Mouse (Mus musculus): ENCODE results near the gene Ptprz1.
A peak's percentile ranks its signal among the peaks of the same experiment; 100 is the strongest.
"Not testable (repeated sequence)": the region's sequence is repeated elsewhere in the genome, so short reads cannot be mapped to it uniquely, and the experiment has no call there.

Gene Ptprz1

DNA sequence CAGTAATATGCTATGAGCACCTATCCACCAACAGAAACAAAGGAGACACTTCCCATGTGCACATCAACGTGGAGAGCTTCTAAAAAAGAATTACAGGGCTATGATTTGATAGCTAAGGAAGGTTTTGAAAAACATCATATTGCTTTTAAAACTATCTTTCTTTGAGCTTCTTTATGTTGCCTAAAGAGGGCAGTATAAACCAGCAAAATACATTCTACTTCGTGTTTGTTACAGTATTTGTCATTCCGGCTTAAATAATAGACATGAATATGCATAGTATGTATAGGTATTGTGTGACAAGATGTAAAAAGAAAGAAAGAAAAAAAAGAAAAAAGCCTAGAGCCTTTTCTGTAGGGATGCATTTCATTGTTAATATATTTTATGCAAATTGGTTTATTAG is 127.8 kb downstream of the Ptprz1 start:
- DNase-seq (ENCODE audit: low spot score) = peak; percentile 26

DNA sequence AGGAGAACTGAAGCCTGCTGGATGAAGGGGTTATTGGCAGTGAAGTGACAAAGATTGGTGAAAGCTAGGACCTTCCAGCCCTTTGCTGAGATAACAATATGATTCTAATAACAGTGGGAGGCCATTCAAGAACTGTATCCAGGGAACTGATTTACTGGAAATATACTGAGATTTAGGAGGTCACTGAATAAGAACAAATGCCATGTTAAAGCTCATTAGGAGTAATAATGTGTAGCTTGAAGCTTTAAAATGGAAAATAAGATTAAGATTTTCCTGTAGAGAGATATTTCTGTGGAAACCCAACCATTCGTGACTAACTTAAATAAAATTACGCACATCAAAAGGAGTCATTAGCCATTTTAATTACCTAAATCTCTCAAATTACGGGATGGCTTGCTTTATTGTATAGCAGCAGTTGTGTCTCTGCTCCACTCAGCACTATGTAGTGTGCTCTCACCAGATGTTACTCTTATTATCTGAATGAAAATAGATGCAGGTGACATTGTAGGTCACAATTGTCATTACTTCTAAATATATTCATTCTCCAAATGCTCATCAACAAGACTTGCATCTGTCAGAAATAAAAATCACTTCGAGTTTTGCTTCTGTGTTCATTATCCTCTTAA is 139.8 kb downstream of the Ptprz1 start:
- no peak for DNase-seq (ENCODE audit: low spot score)

DNA sequence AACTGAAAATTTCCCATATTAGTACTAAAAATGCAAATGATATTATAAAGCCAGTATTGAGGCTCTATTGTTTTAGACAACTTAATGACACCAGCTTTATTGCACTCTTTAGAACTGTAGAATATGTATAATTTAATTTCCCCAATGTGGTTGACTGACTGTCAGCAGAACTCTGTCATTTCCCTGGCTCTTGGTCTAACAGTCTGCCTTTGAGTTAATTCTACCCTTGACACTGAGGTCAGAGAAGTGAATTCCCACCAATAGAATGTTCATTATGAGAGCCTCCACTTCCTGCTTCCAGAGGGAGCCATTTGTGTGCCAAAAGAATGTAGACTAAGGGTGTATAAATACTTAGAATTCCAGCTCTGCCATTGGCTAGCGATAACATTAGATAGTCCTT is 152.9 kb downstream of the Ptprz1 start:
- DNase-seq (ENCODE audit: low spot score) = peak; percentile 28

DNA sequence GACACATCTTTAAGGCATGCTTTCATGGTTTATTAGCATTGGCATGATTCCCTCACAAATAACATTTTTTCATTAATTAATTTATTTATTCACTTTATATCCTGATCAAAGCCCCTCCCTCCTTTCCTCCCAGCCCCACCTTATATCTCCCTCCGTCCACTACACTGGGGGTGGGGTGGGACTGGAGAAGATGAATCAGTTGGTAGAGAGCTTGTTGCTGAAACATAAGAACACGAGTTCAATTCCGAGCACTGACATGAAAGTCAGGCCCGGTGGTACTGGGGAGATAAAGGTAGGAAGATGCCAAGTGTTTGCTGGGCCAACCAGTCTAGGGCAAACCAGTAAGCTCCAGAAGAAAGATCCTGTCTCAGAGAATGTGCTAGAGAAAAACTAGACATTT is 173.5 kb downstream of the Ptprz1 start:
- no peak for DNase-seq (ENCODE audit: low spot score)

- no peak for DNase-seq (ENCODE audit: low spot score)
Measured at GRCm38 (mm10) chr6:23055734-23056133, 180.4 kb downstream of the Ptprz1 start.

DNA sequence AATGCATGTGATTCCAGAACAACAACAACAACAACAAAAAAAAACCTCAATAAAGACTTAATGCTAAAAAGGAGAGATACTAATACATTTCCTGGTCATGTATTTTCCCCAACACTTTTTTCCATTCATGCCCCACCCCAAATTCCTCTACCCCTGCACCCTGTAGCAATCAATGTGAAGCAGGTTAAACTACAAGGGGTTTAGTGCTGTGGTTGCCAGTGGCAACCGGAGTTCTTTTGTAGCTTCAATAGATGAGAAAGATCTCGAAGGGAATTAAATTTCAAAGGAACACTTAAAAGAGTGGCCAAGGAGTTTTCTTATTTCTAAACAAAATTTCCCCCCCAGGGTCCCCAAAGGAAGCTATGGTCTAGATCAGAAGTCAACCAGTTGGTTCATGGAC is 200.8 kb downstream of the Ptprz1 start:
- peak; percentile 7 for DNase-seq (ENCODE audit: low spot score)

GRCm38 (mm10) chr6:23078273-23078672 is 203.0 kb downstream of the Ptprz1 start:
- DNase-seq (ENCODE audit: low spot score) = no peak

DNA sequence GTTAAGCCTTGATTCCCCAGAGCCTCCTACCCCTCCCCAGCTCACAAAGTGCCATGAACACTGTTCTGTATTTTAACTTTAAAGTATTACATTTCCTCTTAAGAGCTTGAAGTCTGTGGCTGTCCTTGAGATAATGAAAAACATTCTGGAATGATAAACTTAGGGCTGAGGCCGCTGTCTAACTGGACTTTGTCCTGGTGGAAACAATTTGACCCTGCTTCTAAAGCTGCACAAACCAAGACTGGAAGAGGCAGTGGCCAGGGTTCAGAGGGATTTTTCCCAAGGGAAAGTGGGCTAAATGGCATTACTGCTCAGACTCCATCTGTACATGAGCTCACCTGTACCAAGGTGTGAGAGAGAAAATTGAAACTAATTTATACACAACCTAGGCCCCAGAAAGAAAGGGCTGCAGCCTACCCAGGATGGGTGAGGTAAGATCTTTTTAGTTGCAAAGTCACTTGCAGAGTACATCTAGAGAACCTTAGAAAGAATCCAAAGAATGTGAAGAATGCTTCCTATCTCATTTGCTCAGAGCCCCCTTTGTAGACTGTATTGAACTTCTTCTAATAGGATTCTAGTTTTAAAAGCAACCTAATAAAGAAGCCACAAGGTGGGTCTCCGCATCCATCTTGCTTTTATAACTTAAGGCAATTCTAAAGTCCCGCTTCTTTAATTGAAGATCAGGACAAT is 204.8 kb downstream of the Ptprz1 start:
- peak; percentile 13 for DNase-seq (ENCODE audit: low spot score)

DNA sequence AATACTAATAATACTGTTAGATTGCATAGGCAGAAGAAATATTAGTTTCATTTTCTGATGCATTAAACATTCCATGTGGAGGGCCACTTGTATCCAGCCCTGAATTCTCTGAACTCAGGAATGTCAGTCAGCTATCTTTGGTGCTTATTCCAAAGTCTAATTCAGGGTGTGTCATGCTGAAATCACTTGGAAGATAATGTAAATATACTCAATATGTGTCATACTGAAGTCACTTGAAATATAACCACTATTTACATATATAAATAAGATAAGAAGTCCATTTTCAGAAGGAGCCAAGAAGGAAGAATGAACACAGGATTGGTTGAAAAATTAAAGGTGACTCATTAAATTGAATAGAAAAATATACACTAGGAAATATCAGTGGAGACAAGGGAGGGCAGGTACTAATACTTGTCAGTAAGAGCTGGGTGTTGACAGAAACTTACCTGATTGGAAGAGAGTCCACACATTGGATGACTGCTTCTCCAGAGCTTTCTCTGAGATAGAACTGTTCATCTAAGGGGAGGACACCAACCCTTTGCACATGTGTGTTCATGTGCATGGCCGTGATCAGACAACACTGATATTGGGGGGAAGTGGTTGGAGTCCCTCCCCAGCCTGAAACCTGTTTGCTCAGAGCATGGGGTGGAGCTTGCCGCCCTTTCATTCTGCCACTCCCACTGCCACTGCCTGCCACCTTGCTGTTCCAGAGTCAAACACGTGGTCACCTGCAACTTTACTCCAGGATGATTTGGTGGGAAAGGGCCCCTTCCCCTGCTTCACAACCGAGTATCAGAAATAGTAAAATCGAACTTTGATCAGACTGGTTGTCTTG is 209.5 kb downstream of the Ptprz1 start:
- no peak for DNase-seq (ENCODE audit: low spot score)

GRCm38 (mm10) chr6:23089292-23089691 is 214.0 kb downstream of the Ptprz1 start:
- not testable (repeated sequence) for DNase-seq (ENCODE audit: low spot score)

DNA sequence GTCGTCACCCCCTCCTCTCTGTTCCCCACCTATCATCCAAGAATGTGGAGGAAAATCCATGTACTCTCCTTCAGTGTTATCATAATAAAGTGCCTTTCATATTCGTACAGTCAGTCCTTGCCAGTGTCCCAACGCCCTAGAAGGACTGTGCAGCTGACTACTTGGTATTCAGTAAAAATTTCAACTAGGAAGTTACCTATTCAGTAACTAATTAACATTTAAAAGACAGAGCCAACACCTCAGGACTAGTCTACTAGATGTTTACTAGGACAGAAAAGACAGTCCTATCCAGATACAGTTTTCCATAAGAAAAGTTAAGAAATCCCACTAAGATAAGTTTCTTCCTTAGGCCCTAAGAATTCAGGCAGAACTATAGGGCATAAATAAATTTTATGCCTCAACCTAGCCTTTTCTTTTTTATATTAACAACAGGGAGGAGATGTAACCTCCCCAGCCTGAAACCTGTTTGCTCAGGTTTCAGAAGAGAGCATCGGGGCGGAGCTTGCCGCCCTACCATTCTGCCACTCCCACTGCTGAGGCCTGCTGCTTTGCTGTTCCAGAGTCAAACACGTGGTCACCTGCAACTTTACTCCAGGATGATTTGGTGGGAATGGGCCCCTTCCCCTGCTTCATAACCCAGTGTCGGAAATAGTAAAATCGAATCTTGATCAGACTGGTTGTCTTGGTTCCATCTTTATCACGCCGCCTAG is 215.2 kb downstream of the Ptprz1 start:
- DNase-seq (ENCODE audit: low spot score) = not testable (repeated sequence)
